Mouse (Mus musculus) lung, postnatal 14 days (tissue): ENCODE measurements around the gene Pik3r3.

Experiments
- DNase-seq: peaks from one replicate; pipeline ENCODE4 v3.0.0; 2021

The Pik3r3 gene

DNA sequence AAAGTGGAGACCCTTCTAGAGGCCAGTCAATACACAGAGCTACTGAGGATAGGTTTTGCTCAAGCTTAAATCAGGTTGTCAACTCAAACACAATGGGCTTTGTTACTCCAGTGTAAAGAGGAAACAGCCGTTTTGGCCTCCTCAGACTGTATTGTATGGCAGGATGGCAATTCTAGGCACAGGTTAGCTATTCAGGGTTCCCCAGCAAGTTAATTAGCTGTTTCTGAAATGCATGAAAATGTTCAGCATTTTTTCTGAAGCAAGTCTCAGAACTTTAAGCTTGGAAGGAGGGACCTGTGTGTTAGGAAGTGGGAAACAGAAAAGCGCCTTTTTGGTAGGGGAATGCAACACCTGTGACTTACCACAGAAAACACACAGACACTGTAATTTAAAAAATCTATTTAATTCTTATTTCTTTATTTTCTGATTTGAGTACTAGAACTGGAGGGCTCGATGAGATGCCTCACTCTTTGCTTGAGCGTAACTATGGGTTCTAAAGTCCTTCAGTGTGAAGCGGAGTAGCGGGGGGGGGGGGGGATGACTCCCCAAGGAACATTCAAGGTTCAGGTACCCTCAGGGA is 1.3 kb upstream of the Pik3r3 start:
- peak; percentile 8 for DNase-seq

DNA sequence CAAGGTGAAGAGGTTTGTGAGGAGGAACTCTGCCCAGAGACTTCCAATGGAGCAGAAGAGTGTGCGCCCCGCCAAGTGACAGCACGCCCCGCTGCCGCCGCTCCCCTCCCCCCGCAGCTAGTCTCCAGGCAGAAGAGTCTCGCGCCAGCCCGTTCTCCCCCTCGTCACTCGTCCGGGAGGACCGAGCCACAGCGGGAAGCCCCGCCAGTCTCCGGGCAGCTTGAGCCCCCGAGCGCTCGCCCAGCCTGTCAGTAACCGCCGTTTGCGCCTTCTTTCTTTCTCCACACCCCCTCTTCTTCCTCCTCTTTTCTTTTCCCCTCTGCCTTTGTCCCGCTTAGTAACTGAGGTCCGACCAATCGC is 658 bp upstream of the Pik3r3 start:
- no peak for DNase-seq

DNA sequence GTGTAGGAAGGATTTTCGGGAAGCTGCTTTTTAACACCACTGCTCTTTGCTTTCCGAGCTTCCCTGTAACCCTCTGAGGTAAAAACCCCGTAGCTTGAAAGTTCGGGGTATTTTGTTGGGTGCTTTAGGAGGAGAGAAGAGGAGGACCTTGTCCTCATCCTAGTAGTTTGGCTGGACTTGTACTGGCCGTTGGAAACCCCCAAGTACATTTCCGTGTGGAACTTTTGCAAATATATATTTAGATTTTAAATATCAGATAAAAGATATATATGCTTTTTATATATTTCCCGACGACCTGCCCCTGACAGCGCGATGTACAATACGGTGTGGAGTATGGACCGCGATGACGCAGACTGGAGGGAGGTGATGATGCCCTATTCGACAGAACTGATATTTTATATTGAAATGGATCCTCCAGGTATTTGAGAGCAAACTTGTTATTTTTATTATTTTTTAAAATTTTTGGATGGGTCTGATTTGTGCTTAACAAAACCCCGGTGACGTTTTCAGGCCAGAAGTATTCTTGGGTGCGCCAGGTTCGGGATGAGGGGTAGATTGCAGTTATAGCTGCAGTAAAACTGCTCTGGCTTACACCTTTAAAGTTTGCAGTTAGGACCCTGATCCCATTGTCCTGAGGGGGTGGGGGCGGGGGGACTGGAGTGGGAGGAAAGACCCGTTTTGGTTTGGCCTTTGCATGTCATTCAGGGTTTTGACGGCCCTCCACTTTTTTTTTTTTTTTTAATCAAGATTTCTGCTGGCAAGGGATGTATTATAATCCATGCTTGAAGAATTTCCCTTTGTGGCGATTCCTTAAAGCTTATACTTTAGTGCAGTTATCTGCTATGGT is 801 bp downstream of the Pik3r3 start:
- peak; percentile 4 for DNase-seq

DNA sequence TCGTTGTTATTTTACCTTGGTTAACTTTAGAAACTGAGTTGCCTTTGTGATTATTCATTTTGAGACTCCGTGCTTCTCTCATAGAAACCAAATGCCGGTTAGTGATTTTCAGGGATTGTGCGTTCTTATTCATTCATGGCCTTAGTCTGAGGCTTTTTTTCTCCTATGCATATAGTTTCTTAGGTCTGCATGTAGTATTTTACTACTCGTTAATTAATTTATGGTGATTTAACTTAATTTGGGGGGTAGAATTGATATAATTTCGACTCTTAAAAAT is 1.4 kb downstream of the Pik3r3 start:
- no peak for DNase-seq

DNA sequence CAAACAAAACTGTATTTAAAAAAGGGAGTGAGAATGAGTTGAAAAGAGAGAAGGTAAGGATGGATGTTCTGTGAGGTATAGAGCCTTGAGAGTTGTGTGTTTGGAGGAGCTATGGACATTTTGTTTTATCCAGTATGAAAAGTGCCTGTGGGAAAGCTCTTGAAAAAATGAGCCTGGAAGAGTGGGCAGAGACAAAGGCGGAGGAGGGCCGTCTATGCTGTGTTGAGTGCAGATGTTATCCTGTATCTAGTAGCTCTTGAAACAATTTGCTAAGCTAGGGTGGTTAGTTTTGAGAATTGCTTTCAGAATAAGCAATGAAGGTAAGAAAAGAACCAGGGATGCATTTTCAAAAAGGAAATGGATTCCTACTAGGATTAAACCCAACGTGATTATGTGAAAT is 22.0 kb downstream of the Pik3r3 start:
- DNase-seq, result no peak

DNA sequence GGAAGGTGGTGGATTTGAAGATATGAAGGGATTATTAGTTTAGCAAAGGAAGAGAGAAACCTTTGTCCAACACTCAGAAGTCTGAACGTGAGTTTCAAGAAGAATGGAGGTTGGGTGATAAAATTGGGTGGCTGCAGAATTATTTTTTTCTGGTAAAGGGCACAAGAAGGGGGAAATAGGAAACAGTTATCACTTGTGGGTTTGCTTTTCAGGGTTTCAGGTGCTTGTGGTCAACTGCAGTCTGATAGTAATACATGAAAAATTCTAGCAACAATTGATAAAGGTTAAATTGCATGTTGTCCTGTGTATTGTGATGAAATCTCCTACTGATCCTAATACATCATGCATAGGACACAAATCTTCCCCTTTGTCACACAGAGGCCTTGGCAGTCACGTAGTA is 22.8 kb downstream of the Pik3r3 start:
- no peak for DNase-seq

DNA sequence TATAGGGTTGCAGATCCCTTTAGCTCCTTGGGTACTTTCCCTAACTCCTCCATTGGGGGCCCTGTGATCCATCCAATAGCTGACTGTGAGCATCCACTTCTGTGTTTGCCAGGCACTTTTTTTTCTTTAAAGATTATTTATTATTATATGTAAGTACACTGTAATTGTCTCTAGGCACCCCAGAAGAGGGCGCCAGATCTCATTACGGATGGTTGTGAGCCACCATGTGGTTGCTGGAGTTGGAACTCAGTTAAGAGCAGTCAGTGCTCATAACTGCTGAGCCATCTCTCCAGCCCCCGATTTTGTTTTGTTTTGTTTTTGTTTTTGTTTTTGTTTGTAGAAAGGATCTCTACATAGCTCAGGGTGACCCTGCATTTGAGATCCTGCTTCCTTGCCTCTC is 24.5 kb downstream of the Pik3r3 start:
- DNase-seq, result peak; percentile 68

DNA sequence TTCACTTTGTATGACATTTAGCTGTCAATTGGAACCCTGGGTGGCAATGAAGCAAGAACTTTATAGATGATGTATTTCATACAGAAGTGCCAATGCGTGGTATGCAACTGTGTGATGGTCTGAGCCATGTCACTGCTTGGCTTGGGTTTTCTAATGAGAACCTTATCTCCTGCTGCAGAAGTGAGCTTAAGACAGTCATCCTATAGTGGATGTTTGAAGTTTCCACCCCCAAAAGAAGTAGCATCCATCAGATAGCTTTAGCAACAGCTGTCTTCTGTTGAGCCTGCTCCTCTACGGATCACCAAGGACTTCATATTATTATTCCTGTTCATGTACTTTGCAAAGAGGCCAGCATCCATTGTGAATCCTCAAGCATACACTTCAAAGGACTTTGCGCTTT is 28.6 kb downstream of the Pik3r3 start:
- no peak for DNase-seq

DNA sequence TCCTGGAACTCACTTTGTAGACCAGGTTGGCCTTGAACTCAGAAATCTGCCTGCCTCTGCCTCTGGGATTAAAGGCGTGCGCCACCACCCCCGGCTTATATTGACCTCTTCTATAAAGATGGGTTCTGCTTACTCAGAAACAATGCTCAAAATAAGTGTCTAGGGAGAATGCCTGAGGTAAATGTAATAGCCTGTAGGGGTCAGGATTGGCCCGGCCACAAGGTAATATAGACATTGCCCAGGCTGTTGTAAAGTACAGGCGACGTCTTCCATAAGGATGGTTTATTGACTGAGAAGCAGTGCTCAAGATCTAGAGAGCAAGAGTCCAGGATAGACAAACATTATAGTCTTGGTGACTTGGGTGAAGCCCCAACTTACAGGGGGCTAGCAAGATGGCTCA is 46.8 kb downstream of the Pik3r3 start:
- DNase-seq, result no peak

DNA sequence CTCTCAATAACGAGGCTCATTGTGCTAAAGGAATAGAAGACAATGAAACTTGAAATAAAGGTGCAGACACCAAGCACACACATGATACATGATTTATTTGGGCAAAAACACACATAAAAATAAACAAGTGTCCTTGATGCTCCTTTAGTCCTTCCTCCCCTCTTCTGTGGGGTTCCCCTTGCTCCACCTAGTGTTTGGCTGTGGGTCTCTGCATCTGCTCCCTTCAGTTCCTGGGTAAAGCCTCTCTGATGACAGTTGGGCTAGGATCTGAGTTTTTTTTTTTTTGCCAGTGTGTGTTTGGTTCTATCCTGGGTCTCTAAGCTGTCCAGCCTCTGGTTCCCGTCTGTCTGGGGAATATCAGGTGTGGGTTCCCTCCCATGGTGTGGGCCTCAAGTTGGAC is 60.8 kb downstream of the Pik3r3 start:
- peak; percentile 17 for DNase-seq

DNA sequence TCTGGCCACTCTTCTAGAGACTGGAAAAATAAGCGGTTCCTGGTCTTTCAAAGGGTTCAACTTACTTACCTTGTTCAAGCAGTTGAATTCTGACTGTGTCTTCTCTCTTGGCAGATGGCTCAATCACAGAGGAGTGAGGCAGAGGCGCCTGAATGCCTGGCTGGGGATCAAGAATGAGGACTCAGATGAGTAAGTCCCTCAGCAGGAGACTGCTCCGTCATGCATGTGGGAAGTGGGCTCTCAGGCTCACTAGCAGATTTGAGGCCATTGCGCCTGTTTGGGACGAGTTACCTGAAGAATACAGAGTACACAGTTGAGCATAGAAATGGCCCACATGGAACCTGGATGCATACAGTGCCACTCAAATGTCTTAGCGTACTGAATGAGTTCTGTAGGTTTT is 70.1 kb downstream of the Pik3r3 start:
- DNase-seq, result no peak

DNA sequence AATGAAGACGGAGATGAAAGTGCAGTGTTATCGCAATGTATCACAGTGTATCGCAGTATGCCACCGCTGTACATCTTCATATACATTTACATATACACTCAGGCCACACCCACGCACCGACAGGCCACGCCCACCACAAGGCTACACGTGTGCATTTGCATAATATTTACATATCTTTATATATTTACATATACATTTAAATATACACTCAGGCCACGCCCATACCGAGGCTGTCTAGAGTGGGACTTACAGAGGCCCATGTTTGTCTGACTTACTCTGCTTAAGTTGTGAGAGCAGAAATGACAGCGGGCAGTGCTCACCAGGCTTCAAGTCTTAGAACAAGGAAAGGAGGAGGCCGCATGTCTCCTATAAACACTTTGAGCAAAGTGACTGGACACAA is 71.9 kb downstream of the Pik3r3 start:
- DNase-seq, result no peak

DNA sequence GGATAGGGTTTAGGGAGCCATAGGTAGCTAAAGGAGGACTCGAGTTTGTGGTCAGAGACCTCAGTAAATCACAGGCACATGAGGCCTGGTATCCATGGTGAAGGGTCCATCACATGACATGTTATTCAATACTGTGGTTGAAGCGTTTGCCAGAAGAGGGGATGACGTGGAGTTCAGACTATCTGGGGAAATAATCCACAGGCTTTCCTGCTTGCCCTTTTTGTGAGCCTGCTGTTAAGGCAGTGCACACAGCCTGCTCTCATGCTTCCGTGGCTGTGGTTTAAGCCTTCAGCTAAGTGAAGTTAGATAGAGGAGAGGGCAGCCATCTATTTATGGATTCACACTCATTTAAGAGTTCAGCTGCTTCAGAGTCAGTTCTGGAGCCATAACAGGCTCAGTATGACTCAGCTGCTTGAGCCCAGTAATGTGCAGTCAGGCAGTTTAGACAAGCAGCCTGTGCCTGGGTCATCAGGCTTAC is 79.5 kb downstream of the Pik3r3 start:
- DNase-seq, result no peak

DNA sequence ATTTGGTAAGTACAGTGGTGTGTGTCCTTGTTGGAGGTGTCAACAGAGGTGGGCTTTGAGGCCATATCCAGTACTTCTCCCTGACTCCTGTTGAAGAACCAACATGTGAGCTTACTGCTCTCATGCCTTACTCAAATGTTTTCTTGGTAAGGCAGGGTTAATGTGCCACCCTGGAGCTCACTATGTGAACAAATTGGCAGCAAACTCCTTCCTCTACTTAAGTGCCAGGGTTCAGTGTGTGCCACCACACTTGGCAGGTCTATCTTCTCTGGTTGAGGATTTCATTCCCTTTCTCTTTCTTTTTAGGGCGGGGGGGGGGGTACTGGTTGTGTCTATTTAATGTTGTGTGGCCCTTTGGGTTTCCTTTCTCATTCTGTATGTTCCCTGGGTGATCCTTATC is 83.1 kb downstream of the Pik3r3 start:
- no peak for DNase-seq

DNA sequence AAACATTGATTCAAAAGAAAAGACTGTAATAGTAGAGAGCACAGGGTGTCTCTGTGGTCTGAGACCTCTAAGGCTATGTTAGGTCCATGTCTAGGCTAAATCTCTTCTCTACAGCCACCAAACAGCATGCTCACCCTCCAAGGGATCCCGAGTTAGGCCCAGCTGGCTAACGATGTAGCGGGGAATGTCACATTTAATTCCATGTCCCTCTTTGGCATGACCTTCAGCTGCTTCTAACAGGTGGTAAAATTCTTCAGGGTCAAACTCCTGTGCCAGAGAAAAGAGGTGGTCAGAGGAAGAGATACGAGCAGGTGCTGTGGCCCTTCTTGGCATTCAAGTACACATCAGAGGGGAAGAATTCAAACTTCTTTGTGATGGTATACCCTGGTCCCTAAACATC is 96.2 kb downstream of the Pik3r3 start:
- DNase-seq, result no peak

DNA sequence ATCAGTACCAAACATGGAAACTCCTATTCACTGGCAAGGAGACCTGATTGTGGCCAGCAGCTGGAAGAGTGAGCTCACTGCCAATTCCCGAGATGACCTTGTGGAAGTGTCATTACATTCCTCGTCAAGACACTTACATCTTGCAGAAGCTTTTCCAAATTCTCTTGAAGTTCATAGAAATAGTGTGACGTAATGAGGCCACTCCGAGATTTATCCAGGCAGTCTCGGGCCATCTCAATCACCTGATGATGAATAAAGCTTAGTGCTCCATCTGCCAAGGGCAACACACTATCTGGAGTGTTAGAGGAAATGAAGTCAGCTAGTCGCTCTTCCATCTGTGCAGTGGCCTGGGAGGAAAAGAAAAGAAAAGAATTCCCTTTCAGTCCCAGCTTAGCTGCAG is 100.7 kb downstream of the Pik3r3 start:
- peak; percentile 17 for DNase-seq

DNA sequence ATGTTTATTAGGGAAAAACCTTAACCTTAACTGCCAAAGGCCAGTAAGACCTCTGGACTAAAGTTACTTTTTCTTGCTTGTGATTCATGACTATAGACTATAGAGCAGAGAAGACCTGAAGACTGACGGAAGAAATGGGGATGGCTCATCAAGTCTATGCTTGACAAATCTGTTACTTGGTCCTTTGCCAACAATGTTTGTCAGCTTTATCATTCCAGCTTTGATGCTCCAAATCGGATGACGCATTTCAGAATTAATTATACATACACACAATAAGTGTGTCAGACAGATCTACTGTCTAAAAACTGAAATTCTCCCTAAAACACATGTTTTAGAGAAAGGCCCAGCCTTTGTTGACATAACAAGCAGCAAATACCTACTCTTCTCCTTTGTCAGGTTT is 107.8 kb downstream of the Pik3r3 start:
- DNase-seq, result no peak

DNA sequence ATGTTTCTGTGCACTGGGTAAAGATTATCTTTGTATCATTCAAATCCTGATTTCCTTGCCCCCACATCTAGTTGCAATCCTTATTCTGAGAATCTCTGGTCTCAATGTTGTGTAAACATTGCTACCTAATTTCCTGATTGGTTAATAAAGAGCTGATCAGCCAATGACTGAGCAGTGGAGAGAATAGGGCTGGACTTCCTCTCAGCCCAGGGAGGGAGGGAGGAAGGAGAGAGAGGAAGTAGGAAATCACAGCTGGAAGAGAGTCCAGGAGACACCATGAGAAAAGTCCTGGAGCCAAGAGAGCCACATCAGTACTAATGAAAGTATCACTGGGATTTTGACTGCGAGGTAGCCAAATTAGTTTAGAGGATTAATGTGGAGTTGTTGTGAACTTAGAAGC is 114.9 kb downstream of the Pik3r3 start:
- DNase-seq, result no peak

DNA sequence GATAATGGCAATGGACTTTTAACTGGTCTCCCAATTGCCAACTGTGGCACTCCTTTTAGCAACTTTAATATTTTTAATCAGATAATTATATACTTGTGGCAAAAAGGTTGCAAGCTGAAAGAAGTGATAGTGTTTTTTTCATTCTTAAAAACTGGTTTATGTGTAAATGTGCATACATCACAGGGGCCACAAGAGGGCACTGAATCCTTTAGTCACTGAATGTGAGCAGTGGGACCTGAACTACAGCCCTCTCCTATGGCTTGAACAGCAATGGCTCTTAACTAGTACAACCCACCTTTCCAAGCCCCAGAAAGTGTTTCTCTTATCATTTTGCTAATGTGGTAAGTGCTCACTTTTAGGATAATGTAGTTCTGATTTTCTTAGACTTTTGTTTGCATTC is 120.7 kb downstream of the Pik3r3 start:
- peak; percentile 77 for DNase-seq

DNA sequence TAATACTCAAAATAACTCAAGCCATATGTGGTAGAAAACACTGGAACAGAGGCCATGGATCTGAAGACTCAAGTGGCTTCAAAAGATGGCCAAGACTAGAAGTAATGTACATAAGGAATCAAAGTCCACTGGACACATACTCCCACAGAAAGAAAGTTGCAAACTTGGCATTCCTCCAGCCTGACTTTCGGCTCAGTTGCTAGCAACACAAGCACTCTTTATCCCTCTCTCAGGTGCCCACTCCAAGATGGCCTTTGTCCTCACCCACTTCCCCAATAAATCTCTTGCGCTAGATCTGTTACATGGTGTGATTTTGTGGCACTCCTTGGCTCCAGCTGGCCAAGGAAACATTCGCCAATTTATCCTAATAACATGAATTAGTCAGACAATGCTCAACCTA is 131.1 kb downstream of the Pik3r3 start:
- DNase-seq, result peak; percentile 15
